Mouse (Mus musculus): Measurements from ENCODE around the gene Polr2b. TPM values are rescaled to one million over a fixed set of nuclear protein-coding genes. Genes with fewer than 3 reads are reported as not detected.

Gene Polr2b
- total RNA-seq, 2 experiments from 2014 or later = 55.9 to 93.4 TPM

DNA sequence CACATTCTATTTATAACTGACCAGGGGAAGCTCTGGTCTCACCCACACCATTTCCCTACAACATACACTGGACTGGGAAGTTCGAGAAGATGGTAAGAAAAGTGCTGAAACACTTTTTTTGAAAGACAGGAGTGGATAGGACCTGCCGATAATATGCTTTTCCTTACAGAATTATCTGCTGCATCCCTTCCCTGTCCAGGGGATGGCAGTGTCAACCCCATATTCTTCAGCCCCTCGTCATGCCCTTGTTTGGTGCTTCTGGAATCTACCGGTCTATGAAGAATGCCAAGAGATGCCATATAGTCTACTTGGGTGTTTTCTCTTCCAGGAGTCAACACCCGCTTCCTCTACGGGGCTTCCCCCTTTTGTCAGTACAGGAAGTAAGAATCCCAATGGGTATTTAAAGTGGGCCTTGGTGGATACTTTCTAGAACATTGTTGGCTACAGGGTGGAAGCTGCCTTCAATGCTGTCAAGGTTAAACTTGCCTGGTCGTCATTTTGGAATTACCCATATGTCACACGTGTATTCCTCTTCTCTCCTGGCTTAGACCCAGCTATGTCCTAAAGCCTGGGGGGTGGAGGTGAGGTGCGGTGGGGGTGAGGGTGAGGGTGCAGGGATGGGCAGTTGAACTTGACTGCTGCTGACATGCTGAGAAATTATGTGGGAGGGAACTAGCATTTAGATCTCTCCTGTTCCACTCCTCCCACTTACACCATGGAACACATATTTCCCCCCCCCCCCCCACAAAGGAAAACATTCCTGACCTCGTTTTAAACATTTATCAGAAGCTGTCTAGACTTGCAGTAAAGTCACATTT lies 76.9 kb downstream of the Polr2b start:
- DNase-seq = peak in 1 of 2 experiments; percentile 38

DNA sequence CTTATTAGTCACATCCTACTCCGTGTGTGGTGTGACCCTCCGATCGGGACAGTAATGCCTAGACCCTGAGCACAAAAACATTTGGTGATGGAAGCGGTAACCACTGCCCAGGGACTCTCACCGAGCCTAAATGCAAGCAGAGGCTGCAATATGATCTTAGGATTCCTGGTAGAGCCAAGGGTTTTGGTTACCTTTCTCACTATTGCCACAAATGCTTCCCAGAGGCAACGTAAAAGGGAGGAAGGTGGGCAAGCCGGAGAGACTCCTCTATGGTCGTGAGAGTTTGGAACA lies 77.4 kb downstream of the Polr2b start:
- DNase-seq = peak; percentile 35 to 40

DNA sequence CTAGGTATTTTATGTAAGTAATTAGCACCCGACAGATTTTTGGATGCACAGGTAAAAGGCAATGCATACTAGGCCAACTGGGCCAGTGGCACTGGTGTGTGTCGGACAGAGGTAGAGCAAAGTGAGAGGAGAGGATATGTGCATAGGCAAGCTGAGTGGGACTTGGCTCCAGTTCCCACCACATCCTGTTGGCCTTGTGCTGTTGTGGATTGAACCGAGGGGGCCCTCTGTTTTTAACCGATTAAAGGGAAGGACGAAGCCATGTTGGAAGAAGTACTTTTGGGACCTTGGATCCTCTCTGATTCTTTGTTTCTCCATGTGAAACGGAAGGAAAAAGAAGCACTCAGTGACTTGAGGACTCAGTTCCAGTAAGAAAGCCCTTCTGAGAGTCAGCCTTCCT lies 78.4 kb downstream of the Polr2b start:
- no peak for DNase-seq

DNA sequence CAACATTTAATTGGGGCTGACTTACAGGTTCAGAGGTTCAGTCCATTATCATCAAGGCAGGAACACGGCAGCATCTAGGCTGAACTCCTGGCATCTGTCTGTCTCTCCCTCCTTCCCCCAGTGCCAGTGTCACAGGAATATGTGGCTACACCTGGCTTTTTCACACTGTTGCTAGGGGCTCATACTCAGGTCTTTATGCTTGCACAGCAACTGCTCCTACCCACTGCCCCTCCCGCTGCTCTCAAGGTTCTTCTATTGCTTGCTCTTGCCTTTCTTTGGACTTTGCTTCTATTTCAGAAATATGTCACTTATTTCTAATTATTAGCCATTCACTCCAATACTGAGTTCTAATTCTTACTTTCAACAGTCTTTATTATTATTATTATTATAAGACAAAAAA lies 80.3 kb downstream of the Polr2b start:
- no peak for DNase-seq

DNA sequence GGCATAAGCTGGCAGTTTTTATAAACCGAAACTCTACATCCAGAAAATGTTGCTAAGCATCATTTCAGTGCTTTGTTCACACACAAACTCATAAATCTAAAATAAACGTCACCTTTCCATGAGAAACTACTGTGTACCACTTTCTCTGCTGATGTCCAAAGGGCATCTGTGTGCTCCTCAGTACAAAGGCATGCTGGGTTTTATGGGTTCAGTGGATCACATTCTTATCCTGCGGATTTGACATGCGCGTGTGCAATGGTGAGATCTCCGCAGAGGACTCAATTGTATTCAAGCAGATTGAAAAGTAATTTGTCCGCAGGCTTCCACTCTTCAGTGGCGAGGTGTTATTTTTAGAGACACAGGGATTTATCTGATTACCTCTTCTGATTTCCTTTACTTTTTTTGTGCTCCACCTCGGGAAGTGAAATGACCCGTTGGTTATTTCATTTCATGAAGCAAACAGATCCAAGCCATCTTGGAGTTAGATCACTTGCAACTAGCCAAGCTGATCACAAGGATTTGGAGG lies 83.2 kb downstream of the Polr2b start:
- no peak for DNase-seq

DNA sequence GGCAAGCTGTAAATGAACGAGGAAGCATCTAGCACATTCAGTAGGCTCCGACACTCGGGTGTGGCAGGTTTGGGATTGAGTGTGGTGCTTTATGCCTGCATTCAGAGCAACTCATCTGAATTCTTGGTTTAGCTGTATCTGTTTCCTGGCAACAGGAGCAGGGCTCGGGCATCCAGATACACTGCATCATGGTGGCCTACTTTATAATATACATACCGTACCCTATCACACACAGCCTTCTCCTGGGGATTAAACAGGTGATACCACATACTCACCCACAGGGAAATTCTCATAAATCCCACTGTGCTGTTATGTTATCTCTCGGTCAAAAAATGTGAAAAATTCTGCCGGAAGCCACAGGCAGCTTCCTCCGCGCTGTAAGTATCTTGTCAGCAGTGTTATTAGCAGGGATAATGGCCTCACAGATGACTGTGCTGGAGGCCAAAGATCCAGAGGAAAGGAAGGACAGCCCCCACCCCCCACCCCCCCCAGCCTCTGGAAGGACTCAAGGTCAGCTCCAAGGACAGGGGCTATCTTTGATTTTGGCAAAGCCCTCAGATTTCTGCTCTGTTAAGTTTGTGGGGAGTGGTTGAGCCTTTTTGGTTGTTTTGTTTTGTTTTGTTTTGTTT lies 84.2 kb downstream of the Polr2b start:
- peak in 1 of 2 experiments; percentile 61 for DNase-seq

DNA sequence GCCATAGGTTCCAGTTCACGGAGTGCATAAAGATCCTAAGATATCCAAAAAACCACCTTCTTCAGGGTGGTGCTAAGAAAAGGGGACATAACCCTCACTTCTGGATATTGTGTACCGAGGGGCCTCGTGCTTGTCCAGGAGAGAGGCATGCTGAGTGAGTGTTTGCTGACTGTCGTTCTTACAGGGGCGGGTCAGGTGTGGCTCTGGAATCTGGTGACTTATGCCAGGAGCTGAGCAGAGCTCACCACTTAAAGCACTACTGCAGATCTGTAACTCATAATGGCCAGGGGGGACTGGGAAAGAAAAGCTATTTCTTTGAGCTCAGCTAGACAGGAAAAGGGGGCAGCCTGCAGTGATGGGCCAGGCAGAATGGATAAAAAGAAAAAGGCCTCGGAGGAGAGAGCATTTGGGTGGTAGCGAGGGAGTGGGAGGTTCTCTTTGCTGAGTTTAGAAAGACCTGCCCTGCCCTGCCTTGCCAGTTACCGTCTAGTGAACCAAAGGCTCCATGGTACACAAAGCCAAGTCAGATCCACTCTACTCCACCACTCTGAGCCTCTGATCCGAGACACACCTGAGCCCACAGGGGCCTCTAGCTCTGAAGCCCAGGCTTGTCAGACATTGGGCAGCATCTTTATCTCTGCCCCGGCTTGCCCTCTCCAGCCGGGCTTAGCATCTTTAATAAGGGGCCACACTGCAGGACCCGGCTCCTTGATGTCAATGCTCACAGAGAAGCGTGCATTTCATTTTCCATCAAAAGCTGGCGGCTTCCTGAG lies 88.5 kb downstream of the Polr2b start:
- DNase-seq = no peak

Small RNA genes lying within 50 kb of the gene (microRNA-seq; reads per million reads assigned to microRNA genes)
- gene Mir5098 = not detected

Other genes with a start within 250 kb of the Polr2b start
- 1 to 10 TPM; 1.7 to 2.6 TPM for gene Hopx, start 195.0 kb upstream of the Polr2b start, total RNA-seq (2021)
- gene Spink2, start 98.7 kb upstream of the Polr2b start, total RNA-seq (2021) = under 1 TPM in 1 of 2 experiments, not detected in 1; 0.49 TPM
- gene Rest, start 44.7 kb upstream of the Polr2b start, total RNA-seq (2021) = 10 to 100 TPM; 24.8 to 26.8 TPM
- gene Noa1, start 63 bp upstream of the Polr2b start, total RNA-seq (2021) = 10 to 100 TPM; 26.0 to 30.0 TPM
- gene Igfbp7, start 97.9 kb downstream of the Polr2b start, total RNA-seq (2021) = 100 to 1,000 TPM; 862 to 986 TPM